Mouse (Mus musculus) lung, adult 2 months (tissue): ENCODE results near the gene Pml.

Experiments used
- CTCF ChIP-seq: fragments of 200-500 bp; IDR thresholded peaks from 2 replicates; pipeline ENCODE4 v1.5.1; 2011; ENCODE audit warnings: mild to moderate bottlenecking, low read length, control low read depth; ENCODE audit not compliant: insufficient read depth
- POLR2A ChIP-seq: fragments of 200-500 bp; IDR thresholded peaks from 2 replicates; pipeline ENCODE4 v1.6.1; 2011; ENCODE audit warnings: low read depth, mild to moderate bottlenecking, control low read depth, low read length, borderline replicate concordance; ENCODE audit errors: extremely low read depth

- TF ChIP-seq CTCF, result no peak
- no peak for TF ChIP-seq POLR2A
Measured at GRCm38 (mm10) chr9:58175745-58176487, 73.7 kb downstream of the Pml start.
